Mouse (Mus musculus) retina, adult 2 months (tissue): ENCODE data around the gene Cldn6.

ENCODE experiments used
- DNase-seq: peaks from one replicate; pipeline ENCODE4 v3.0.0-alpha.2; 2012; ENCODE audit warnings: low read depth, low spot score

Cldn6 gene

GRCm38 (mm10) chr17:23721886-23722285 is 42.8 kb downstream of the Cldn6 start:
- DNase-seq = no peak

DNA sequence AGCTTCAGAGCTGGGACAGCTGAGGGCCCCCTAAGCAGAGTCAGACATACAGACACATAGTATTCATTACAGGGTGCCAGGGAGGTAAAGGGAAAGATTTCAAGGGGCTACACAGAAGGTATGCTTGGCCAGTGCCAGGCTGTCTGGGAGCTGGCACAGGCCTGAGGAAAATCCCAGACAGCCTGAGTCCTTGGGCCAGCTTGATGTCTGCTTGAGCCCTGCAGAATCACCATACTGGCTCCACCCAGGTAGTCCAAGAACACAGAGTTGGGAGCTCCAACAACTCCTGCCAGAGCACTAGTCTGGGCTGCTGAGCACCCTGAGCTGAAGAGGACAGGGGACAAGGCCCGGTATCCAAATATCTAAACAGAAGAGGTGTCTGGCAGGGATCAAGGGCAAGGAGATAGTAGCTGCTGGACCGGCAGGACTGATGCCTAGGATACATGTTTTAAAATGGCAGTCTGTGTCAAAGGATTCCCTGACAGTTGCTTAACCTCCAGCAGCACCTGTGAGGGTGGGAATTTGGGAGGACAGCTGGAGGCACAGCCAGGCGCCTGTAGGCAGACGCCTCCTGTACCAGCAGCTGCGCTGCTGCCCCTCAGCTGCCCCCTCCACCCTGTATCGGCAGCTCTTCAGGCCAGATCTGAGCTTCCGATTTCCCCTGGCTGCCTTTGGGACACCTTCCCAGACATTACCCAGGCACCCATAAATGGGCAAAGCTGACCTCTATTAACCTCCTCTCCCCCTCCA is 43.5 kb downstream of the Cldn6 start, which contains the start of gene 1520401A03Rik:
Gene 1520401A03Rik (minus strand): TSS at position 408 of the 750 bp plus-strand sequence.
- DNase-seq = no peak

- no peak for DNase-seq
These were observed 46.4 kb downstream of the Cldn6 start for GRCm38 (mm10) chr17:23725477-23725876.

DNA sequence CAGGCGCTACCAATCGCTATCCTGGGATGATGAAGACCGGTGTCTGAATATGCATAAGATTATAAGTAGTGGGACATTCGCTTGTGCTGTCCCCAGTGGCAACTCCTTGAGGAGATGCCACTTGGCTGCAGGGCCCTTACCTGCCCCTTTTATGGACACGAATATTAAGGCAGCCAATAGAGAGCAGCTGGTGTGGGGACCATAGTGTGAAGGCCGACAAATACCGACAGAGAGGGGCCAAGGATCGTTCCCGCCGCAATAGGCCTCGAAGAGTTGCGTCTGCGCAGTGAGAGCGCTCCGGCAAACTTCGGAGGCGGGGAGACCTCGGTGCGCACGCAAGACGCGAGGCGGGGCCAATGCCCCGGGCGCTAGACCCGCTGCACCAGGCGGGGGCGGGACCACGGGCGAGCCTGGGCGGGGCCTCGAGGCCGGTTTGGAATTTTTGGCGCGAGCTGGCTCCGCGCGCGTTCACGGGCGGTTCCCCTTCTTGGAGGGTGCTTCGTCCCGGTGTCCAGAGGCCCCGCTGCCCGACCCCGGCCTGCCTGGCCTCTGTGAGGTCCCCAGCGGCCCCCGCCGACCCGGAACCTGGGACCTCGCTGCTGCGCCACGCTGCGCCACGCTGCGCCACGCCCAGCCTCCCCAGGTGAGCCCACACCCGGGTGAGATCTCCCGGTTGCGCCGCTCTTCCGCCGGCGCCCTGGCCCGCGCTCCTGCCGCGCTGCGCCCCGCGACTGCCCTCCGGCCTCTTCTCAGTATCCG is 47.1 kb downstream of the Cldn6 start, which contains the start of gene Pkmyt1:
Gene Pkmyt1 (plus strand): TSS at position 338 of the 759 bp plus-strand sequence.
- peak; percentile 80 for DNase-seq

GRCm38 (mm10) chr17:23726758-23727142 is 47.7 kb downstream of the Cldn6 start:
- no peak for DNase-seq

- DNase-seq = no peak
These were observed 51.4 kb downstream of the Cldn6 start for GRCm38 (mm10) chr17:23730441-23730840.
